Mouse (Mus musculus) fibroblast of lung, adult 2 months (primary cell): ENCODE measurements around the gene Map4k2.
A peak's percentile ranks its signal among the peaks of the same experiment; 100 is the strongest.

Experiments
- DNase-seq: peaks from one replicate; pipeline ENCODE4 v3.0.0-alpha.2; 2011; ENCODE audit warnings: low read depth

The Map4k2 gene

GRCm38 (mm10) chr19:6315573-6315972, 25.4 kb upstream of the Map4k2 start:
- DNase-seq: no peak

DNA sequence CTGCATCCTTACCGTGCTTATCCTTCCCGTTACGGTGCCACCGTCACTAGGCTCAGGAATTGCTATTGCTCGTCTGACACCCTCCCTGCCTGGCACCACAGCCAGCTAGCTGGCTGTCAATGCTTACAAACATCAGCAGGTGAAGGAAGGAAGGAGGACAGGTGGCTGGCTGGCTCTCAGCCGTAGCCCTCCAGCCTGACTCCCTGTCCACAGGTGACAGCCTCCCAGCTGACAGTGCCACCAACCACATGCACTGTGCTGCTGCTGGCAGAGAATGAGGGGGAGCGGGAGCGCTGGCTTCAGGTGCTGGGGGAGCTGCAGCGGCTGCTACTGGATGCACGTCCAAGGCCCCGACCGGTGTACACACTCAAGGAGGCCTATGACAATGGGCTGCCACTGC, 22.8 kb upstream of the Map4k2 start:
- no peak for DNase-seq

- DNase-seq: no peak
These were observed 19.6 kb upstream of the Map4k2 start for GRCm38 (mm10) chr19:6321358-6321757.

DNA sequence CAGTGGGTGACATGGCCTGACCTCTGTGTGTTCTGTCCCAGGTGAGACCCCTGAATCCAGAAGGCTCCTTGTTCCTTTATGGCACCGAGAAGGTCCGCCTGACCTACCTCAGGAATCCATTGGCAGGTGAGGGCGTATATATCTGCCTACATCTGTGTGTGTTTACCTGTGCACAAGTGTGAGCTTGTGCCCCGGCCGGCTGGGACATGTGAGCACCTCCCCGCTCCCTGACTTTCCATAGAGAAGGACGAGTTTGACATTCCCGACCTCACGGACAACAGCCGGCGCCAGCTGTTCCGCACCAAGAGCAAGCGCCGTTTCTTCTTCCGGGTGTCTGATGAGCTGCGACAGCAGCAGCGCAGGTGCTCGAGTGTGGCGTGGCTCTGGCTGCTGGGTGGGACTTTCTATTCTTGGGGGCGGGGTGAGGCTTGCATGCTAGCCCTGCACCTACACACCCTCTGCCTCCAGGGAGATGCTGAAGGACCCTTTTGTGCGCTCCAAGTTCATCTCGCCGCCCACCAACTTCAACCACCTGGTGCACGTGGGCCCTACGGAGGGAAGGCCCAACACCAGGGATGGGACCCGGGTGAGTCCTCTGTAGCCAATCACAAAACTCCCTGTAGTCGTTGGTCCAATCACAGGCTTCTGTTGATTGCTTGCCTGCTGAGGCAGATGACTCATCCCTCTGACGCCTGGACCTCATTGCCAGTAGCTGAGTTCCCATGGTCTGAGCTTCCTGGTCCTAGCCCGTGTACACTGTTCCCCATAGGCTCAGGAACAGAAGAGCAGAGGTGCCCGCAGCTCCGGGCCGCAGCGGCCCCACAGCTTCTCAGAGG, 18.9 kb upstream of the Map4k2 start:
- no peak for DNase-seq

DNA sequence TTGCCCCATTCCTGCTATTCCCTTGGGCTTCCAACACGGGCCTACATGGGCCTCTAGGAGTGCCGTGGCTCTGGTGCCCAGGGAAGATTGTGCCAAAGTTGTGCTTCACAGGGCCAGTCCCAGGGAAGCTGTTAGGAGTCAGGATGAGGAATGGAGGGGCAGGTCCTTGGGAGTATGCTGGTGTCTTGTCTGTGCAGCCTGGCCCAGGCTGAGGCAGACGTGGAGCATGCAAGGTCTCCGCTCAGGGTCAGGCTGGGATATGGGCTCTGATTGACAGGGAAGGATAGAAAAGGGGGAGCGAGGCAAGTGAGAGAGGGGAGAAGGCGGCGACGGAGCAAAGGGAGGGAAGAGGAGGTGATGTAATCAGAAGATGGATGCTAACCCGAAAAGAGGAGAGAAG, 16.2 kb upstream of the Map4k2 start:
- DNase-seq: no peak

- DNase-seq: no peak
These were observed 9.8 kb upstream of the Map4k2 start for GRCm38 (mm10) chr19:6331178-6331577.

GRCm38 (mm10) chr19:6331719-6332516, 9.0 kb upstream of the Map4k2 start:
- peak; percentile 46 for DNase-seq

DNA sequence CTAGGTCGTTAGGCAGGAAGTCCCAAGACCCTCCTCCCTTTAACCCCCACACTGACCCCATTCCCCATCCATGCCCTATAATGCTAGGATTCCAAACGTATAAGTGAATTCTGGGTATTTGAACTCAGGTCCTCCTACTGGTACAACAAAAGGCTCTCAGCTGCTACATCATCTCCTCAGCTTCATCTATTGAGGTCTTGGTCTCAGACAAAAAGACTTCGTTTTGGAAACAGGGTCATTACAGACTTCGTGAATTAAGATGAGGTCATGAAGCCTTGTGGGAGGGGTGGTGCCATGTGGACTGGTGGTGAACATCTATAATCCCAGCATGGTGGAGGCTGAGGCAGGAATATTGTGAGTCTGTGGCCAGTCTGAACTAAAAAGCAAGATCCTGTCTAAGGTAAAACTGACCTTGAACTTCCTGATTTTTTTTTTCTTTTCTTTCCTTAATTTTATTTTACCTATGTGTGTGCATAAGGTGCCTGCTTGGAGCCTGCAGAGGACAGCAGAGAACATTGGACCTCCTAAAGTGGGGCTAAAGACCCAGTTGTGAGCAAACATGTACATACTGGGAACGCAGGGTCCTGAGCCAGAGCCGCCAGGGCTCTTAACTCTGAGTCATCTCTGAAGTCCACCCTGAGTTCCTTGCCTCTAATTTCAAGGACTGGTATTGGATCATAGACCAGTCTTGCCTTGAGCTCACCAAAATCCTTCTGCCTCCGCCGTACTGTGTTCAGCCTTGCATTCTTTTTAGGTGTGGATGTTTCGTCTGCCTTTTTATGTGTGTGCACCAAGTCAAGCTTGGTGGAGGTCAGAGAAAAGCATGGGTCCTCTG, 7.0 kb upstream of the Map4k2 start:
- DNase-seq: peak; percentile 5

GRCm38 (mm10) chr19:6334673-6335457, 6.1 kb upstream of the Map4k2 start, which contains the start of gene Men1:
Gene Men1, plus strand, starts transcription at chr19:6334979.
- DNase-seq: peak; percentile 95

DNA sequence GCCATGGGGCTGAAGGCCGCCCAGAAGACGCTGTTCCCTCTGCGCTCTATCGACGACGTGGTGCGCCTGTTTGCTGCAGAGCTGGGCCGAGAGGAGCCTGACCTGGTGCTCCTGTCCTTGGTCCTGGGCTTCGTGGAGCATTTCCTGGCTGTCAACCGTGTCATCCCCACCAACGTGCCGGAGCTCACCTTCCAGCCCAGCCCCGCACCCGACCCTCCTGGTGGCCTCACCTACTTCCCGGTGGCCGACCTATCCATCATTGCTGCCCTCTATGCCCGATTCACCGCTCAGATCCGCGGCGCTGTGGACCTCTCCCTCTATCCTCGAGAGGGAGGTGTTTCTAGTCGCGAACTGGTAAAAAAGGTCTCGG, 5.5 kb upstream of the Map4k2 start:
- DNase-seq: no peak

GRCm38 (mm10) chr19:6336920-6337319, 4.0 kb upstream of the Map4k2 start:
- DNase-seq: no peak

DNA sequence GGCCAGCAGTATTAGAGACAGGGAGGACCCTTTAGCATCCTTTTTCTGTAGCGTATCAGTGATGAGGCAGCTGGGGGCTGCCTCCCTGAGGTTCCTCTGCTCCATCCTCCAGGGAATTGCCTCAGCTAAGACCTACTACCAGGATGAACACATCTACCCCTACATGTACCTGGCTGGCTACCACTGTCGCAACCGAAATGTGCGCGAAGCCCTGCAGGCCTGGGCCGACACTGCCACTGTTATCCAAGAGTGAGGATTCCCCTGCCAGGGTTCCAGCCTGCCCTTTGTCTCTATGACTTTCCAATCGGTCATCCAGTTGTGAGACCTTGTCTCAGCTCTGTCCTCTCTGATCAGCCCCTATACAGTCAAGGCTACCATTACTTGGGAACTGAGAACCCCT, 2.8 kb upstream of the Map4k2 start:
- no peak for DNase-seq

DNA sequence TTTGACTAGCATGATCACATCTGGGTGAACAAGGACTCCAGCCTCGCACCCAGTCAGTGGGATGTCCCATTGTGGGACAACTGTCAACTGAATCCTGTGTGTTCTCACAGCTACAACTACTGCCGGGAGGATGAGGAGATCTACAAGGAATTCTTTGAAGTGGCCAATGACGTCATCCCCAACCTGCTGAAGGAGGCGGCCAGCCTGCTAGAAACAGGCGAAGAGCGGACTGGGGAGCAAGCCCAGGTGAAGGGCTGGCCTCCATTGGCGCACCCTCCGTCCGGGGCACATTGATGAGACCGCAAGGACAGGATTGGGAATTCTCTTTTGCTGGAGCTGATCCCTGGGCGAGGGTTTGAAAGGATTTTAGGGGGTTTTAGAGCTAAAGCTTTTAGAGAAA, 2.2 kb upstream of the Map4k2 start:
- DNase-seq: no peak

GRCm38 (mm10) chr19:6339191-6339590, 1.7 kb upstream of the Map4k2 start:
- DNase-seq: no peak

DNA sequence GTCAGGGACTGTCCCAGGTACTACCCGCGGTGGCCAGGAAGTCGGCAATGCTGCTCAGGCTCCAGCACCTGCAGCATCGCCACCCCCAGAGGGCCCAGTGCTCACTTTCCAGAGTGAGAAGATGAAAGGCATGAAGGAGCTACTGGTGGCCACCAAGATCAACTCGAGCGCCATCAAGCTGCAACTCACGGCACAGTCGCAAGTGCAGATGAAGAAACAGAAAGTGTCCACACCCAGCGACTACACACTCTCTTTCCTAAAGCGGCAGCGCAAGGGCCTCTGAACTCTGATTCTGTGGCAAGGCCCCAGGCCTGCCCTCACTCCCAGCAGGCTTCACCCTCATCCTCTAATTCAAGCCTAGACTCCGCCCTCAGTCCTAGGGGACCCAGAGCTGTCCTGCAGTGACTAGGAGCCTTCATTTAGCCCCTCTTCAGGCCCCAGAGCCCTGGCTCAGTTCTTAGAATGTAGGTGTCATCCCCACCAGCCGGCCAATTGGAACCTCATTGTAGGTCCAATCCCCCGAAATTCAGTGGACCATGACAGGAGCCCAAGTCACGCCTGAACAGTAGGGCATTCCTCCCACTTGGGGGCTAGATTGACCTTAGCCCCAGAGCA, 938 bp upstream of the Map4k2 start:
- no peak for DNase-seq

DNA sequence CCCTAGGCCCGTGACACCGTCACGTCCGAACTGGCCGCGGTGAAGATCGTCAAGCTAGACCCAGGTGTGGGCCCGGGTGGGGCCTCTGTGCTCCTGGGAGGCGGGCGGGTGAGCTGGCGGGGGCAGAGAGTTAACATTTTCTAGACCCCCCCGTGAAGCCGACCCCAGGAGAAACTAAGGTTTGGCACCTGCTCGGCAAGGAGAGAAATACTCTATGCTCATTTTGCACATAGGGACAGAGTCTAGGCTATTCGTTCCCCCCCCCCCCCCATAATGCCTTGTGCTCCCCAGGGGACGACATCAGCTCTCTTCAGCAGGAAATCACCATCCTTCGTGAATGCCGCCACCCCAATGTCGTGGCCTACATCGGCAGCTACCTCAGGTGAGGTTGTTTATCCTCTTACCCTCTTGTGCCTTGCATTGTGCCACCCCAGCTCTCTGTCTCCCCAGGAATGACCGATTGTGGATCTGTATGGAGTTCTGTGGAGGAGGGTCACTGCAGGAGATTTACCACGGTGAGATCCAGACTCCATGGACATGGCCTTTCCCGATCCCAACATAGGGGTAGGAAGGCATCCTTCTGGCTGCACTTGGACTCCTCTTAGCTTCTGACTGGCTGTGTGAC, 630 bp downstream of the Map4k2 start:
- DNase-seq: no peak

GRCm38 (mm10) chr19:6342276-6342933, 1.5 kb downstream of the Map4k2 start:
- DNase-seq: no peak

- DNase-seq: no peak
These were observed 2.4 kb downstream of the Map4k2 start for GRCm38 (mm10) chr19:6343066-6343925.

GRCm38 (mm10) chr19:6343996-6344395, 3.1 kb downstream of the Map4k2 start:
- DNase-seq: no peak
